Mouse (Mus musculus) midbrain, embryonic 15.5 days (tissue): ENCODE data around the gene Mical2. TPM values are rescaled to one million over a fixed set of nuclear protein-coding genes. Genes with fewer than 3 reads are reported as not detected.

Experiments
- ATAC-seq: fragments of 200-750 bp; cut with Nextera tagmentation; replicated peaks from 2 replicates; pipeline ENCODE4 v1.8.0; 2017; ENCODE audit warnings: moderate TSS enrichment
- H3K27ac ChIP-seq: fragments of 300-500 bp; sonication (generic); 2 replicates; pipeline ENCODE4 v1.5.1; 2015; ENCODE audit warnings: mild to moderate bottlenecking, inconsistent platforms
- H3K27me3 ChIP-seq: fragments of 300-500 bp; sonication (generic); replicated peaks from 2 replicates; pipeline ENCODE4 v1.6.1; 2015; ENCODE audit warnings: inconsistent platforms
- H3K36me3 ChIP-seq: fragments of 300-500 bp; sonication (generic); replicated peaks from 2 replicates; pipeline ENCODE4 v1.6.1; 2015; ENCODE audit warnings: inconsistent platforms
- H3K4me1 ChIP-seq: fragments of 300-500 bp; sonication (generic); 2 replicates; pipeline ENCODE4 v1.6.1; 2015; ENCODE audit warnings: inconsistent platforms
- H3K4me2 ChIP-seq: fragments of 300-500 bp; sonication (generic); 2 replicates; pipeline ENCODE4 v1.6.1; 2015; ENCODE audit warnings: inconsistent platforms, mild to moderate bottlenecking, moderate library complexity
- H3K4me3 ChIP-seq: fragments of 300-500 bp; sonication (generic); 2 replicates; pipeline ENCODE4 v1.5.1; 2015; ENCODE audit warnings: mild to moderate bottlenecking, inconsistent platforms
- H3K9ac ChIP-seq: fragments of 300-500 bp; sonication (generic); 2 replicates; pipeline ENCODE4 v1.6.1; 2015; ENCODE audit warnings: mild to moderate bottlenecking, inconsistent platforms
- H3K9me3 ChIP-seq: fragments of 300-500 bp; sonication (generic); 2 replicates; pipeline ENCODE4 v1.6.1; 2016; ENCODE audit warnings: inconsistent platforms
- WGBS: fragments of 180-500 bp; shearing (Covaris S2); methylation state at CpG from one replicate; pipeline ENCODE4 v1.1.7; 2015; ENCODE audit warnings: mixed read lengths; 5-methylcytosine and 5-hydroxymethylcytosine counted together
- polyA plus RNA-seq: library from polyadenylated mRNA; unstranded; fragments of >200 nt; fragmentation: Nextera tagmentation; extraction: Ambion mirVana; gene quantifications from 2 replicates; pipeline ENCODE4 v1.2.1, GENCODE M21; 2015

Mical2 gene
- polyA plus RNA-seq, 1 experiment from 2014 or later, result 2.8 TPM

DNA sequence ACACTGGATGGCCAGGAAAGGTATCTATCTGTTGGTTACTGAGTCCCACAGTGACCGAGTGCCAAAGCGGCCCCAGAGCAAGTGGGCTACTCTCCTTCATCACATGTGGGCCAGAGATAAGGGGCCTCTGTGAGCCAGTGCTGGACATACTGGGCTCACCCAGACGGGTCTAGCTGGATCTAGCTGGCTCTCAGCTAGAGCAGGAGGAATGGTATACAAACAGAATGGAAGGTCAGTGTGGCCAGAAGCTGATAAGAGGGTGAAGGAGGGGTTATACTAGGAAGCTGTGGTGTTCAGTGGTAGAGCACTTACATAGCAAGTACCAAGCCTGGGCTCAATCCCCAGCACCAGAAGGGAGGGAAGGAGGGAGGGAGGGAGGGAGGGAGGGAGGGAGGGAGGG, 140.2 kb downstream of the Mical2 start:
- H3K27me3 ChIP-seq, result no peaks in the 10 kb centered on the region
- WGBS, result 91% methylated on average over 3 of the region's 3 CpGs

DNA sequence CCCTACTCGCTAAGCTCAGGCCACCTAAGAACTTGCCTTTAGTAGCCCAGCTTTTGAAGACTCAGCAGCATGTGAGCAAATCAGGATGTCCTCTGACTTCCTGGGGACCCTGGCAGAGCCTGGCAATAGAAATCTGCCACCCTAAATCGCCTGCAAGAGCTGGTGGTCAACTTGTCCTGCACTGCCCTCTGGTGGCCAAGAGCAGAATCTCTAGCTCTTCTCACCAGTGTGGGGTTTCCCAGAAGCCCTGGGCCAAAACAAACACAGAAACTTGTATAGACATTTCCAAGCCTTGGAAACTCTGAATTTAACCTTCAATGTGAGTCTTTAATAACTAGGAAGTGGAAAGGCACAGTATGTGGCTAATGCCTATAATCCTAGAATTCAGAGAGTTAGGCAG, 143.4 kb downstream of the Mical2 start:
- no peaks in the 10 kb centered on the region for H3K36me3 ChIP-seq
- H3K4me3 ChIP-seq, result no peak overlapping the region
- H3K9ac ChIP-seq, result no peak overlapping the region
- no peaks in the 10 kb centered on the region for H3K27me3 ChIP-seq
- H3K4me2 ChIP-seq, result no peak overlapping the region
- no peak overlapping the region for H3K27ac ChIP-seq
- no peaks in the 10 kb centered on the region for H3K4me1 ChIP-seq
- peak; percentile 45; the same call in 1 of the 2 replicates for ATAC-seq
- no peaks in the 10 kb centered on the region for H3K9me3 ChIP-seq
- 36% methylated on average over 2 of the region's 2 CpGs for WGBS

More for the DNA sequence above, 140.2 kb downstream of the Mical2 start:
- no peak overlapping the region for H3K4me3 ChIP-seq
- H3K27ac ChIP-seq, result no peak overlapping the region
- H3K9ac ChIP-seq, result no peak overlapping the region
- H3K4me1 ChIP-seq, result no peaks in the 10 kb centered on the region
- no peaks in the 10 kb centered on the region for H3K36me3 ChIP-seq
- no peak overlapping the region for H3K4me2 ChIP-seq
- no peak for ATAC-seq
- no peaks in the 10 kb centered on the region for H3K9me3 ChIP-seq

DNA sequence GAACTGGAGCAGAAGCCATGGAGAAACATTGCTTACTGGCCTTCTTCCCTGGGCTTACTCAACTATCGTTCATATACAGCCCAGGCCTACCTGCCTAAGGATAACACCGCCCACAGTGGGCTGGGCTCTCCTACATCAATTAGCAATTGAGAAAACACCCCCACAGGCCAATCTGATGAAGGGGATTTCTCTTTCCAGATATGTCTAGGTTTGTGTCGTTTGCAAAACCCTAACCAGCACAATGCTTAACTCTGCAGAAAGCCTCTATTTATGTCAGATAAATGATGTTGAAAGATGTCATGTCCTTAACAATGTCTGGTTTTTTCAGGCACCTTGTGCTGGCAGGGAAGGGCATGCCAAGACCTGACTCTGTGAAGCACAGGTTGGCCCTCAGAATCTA, 144.3 kb downstream of the Mical2 start:
- no peak overlapping the region for H3K4me2 ChIP-seq
- no peak for ATAC-seq

DNA sequence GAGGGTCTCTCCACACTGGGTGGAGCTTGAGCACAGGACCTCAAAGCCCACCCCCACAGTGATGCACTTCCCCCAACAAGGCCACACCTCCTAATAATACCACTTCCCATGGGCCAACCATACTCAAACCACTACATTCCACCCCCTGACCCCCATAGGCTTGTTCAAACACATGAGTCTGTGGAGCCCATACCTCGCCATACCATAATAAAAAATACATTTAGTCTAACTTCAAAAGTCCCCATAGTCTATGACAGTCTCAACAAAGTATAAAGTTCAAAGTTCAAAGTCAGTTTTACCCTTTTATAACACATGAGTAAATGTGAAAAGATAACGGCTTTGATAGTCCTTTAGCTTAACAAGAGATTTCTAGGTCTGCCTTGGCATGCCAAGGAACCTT, 145.7 kb downstream of the Mical2 start:
- Histone ChIP-seq H3K4me1 (no peaks in the 10 kb centered on the region), H3K4me3 (no peak overlapping the region), H3K27ac (no peak overlapping the region), H3K9ac (no peak overlapping the region), H3K36me3 (no peaks in the 10 kb centered on the region), H3K27me3 (no peaks in the 10 kb centered on the region), H3K9me3 (no peaks in the 10 kb centered on the region), H3K4me2 (no peak overlapping the region)
- 82% methylated on average over 2 of the region's 2 CpGs for WGBS
- ATAC-seq, result no peak

More for the DNA sequence above, 144.3 kb downstream of the Mical2 start:
- WGBS, result 83% methylated on average over 3 of the region's 3 CpGs
- Histone ChIP-seq H3K9ac (no peak overlapping the region), H3K9me3 (no peaks in the 10 kb centered on the region), H3K27ac (no peak overlapping the region), H3K4me3 (no peak overlapping the region), H3K27me3 (no peaks in the 10 kb centered on the region), H3K4me1 (no peaks in the 10 kb centered on the region), H3K36me3 (no peaks in the 10 kb centered on the region)

DNA sequence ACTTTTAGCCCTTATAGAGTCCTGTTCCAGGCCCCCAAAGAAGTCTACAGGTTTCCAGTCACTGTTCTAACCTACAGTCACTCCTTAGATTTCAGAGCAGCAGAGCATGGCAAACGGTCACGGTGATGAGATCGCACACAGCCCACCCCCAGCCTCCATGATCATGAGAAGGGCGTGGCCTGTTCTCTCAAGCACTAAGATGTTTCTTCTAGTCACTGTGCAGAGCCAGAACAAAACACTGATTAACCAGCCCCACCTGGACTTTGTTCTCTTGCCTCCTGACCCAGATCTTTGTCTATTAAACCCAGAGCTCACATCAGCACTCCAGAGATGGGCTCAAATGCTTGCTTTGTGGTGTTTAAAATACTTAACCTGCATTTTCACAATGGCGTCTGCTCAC, 148.4 kb downstream of the Mical2 start:
- Histone ChIP-seq H3K27ac (no peak overlapping the region), H3K4me1 (no peaks in the 10 kb centered on the region), H3K9ac (no peak overlapping the region), H3K27me3 (no peaks in the 10 kb centered on the region; the same call in 1 of the 2 replicates), H3K4me3 (no peak overlapping the region), H3K36me3 (no peaks in the 10 kb centered on the region), H3K9me3 (no peaks in the 10 kb centered on the region), H3K4me2 (no peak overlapping the region)
- WGBS, result 90% methylated on average over 5 of the region's 5 CpGs
- no peak for ATAC-seq

- Histone ChIP-seq H3K9me3 (no peaks in the 10 kb centered on the region), H3K27me3 (no peaks in the 10 kb centered on the region; the same call in 1 of the 2 replicates), H3K4me1 (no peaks in the 10 kb centered on the region), H3K4me2 (no peak overlapping the region), H3K36me3 (no peaks in the 10 kb centered on the region), H3K27ac (no peak overlapping the region), H3K4me3 (no peak overlapping the region), H3K9ac (no peak overlapping the region)
- 87% methylated on average over 9 of the region's 9 CpGs for WGBS
- no peak for ATAC-seq
Measured at GRCm38 (mm10) chr7:112375062-112375461, 149.4 kb downstream of the Mical2 start.

GRCm38 (mm10) chr7:112375900-112376299, 150.2 kb downstream of the Mical2 start:
- Histone ChIP-seq H3K9ac (no peak overlapping the region), H3K9me3 (no peaks in the 10 kb centered on the region), H3K4me1 (no peaks in the 10 kb centered on the region), H3K36me3 (no peaks in the 10 kb centered on the region), H3K4me3 (no peak overlapping the region), H3K27me3 (no peaks in the 10 kb centered on the region; the same call in 1 of the 2 replicates), H3K4me2 (no peak overlapping the region), H3K27ac (no peak overlapping the region)
- ATAC-seq, result no peak
- WGBS, result 71% methylated on average over 5 of the region's 5 CpGs

DNA sequence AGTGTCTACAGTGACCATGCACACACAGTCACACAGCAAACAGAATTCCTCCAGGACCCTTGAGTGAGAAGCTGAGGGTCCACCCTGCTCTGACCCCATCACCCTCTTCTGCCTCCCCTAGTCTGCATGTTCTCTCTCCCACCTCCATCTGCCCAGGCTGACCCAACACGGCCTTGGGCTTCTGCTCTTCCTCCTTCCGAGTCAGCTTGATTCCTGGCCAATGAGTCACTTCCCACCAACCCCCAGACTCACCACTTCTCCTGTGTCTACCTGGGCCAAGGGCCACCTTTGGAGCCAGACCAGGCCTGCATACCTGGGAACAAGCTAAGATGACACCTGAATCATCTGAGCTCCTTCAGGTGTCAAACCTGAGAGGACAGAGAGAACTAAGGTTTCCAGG, 151.0 kb downstream of the Mical2 start:
- Histone ChIP-seq H3K4me2 (no peak overlapping the region), H3K4me3 (no peak overlapping the region), H3K4me1 (no peaks in the 10 kb centered on the region), H3K9ac (no peak overlapping the region), H3K27ac (no peak overlapping the region), H3K36me3 (no peaks in the 10 kb centered on the region), H3K27me3 (no peaks in the 10 kb centered on the region; the same call in 1 of the 2 replicates), H3K9me3 (no peaks in the 10 kb centered on the region)
- 77% methylated on average over 2 of the region's 2 CpGs for WGBS
- ATAC-seq, result no peak

GRCm38 (mm10) chr7:112377314-112377713, 151.7 kb downstream of the Mical2 start:
- Histone ChIP-seq H3K36me3 (no peaks in the 10 kb centered on the region), H3K4me2 (no peak overlapping the region), H3K4me3 (no peak overlapping the region), H3K27me3 (no peaks in the 10 kb centered on the region; the same call in 1 of the 2 replicates), H3K9ac (no peak overlapping the region), H3K4me1 (no peaks in the 10 kb centered on the region), H3K9me3 (no peaks in the 10 kb centered on the region), H3K27ac (no peak overlapping the region)
- 0 out of 2 replicates have a peak, but pooled peaks have one; percentile 69 for ATAC-seq
- WGBS, result 31% methylated on average over 8 of the region's 8 CpGs

GRCm38 (mm10) chr7:112378056-112378455, 152.4 kb downstream of the Mical2 start:
- no peaks in the 10 kb centered on the region for H3K9me3 ChIP-seq
- H3K4me2 ChIP-seq, result no peak overlapping the region
- no peaks in the 10 kb centered on the region for H3K36me3 ChIP-seq
- WGBS, result 86% methylated on average over 5 of the region's 5 CpGs
- no peak for ATAC-seq
- no peak overlapping the region for H3K27ac ChIP-seq
- H3K9ac ChIP-seq, result no peak overlapping the region
- no peaks in the 10 kb centered on the region; the same call in 1 of the 2 replicates for H3K27me3 ChIP-seq
- no peaks in the 10 kb centered on the region for H3K4me1 ChIP-seq
- no peak overlapping the region for H3K4me3 ChIP-seq

- 83% methylated on average over 5 of the region's 5 CpGs for WGBS
- Histone ChIP-seq H3K9me3 (no peaks in the 10 kb centered on the region), H3K4me1 (no peaks in the 10 kb centered on the region), H3K4me3 (no peak overlapping the region), H3K36me3 (no peaks in the 10 kb centered on the region), H3K27ac (no peak overlapping the region), H3K27me3 (no peaks in the 10 kb centered on the region; the same call in 1 of the 2 replicates), H3K4me2 (no peak overlapping the region), H3K9ac (no peak overlapping the region)
- ATAC-seq, result no peak
Measured at GRCm38 (mm10) chr7:112378476-112378875, 152.8 kb downstream of the Mical2 start.

DNA sequence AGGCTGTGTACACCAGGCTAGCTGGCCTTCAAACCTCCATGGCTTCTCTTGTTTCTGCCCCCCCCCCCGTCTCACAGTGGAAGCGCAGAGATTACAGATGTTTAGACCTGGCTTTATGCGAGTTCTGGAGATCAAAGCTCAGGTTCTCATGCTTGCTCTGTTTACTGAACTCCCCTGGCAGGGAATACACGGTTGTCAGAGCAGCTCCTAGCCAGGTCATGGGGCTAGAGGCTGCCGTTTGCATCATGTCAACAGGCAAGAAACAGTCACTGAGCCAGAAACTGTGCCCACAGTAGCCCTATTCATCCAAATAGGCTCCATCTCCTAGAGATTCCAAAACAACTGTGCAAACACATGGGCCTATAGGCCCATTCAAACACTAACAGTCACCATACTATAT, 160.9 kb downstream of the Mical2 start:
- WGBS, result 71% methylated on average over 5 of the region's 5 CpGs
- no peak overlapping the region for H3K9ac ChIP-seq
- no peaks in the 10 kb centered on the region for H3K9me3 ChIP-seq
- no peak for ATAC-seq
- no peaks in the 10 kb centered on the region for H3K36me3 ChIP-seq
- peaks cover 21% of the 10 kb centered on the region for H3K4me1 ChIP-seq
- no peak overlapping the region for H3K4me2 ChIP-seq
- no peaks in the 10 kb centered on the region for H3K27me3 ChIP-seq
- no peak overlapping the region for H3K27ac ChIP-seq
- H3K4me3 ChIP-seq, result no peak overlapping the region

- Histone ChIP-seq H3K27me3 (no peaks in the 10 kb centered on the region), H3K4me1 (peaks cover 21% of the 10 kb centered on the region), H3K4me2 (no peak overlapping the region), H3K9ac (no peak overlapping the region), H3K36me3 (no peaks in the 10 kb centered on the region), H3K27ac (no peak overlapping the region), H3K4me3 (no peak overlapping the region), H3K9me3 (no peaks in the 10 kb centered on the region)
- 87% methylated on average over 5 of the region's 5 CpGs for WGBS
- ATAC-seq, result no peak
Measured at GRCm38 (mm10) chr7:112387876-112388275, 162.2 kb downstream of the Mical2 start.
